Mouse (Mus musculus) stomach, postnatal 0 days (tissue): ENCODE results near the gene Map3k19.

ENCODE experiments used
- CTCF ChIP-seq: IDR thresholded peaks from 2 replicates; pipeline ENCODE4 v1.5.1; 2016; ENCODE audit warnings: antibody characterized with exemption, low read depth, mild to moderate bottlenecking, moderate library complexity
- EP300 ChIP-seq: optimal IDR thresholded peaks from 2 replicates; pipeline ENCODE3; 2016; ENCODE audit warnings: antibody characterized with exemption

- TF ChIP-seq CTCF = no peak
- no peak for TF ChIP-seq EP300
These were observed 4.3 kb upstream of the Map3k19 start for GRCm38 (mm10) chr1:127858945-127859648.
